Mouse (Mus musculus): ENCODE results near the gene Vrk1.

The Vrk1 gene

GRCm38 (mm10) chr12:106010065-106010915 is at the start of gene Vrk1:
Vrk1 (plus strand) TSS chr12:106010228.
- DNase-seq, result peak; percentile 97 to 99

- DNase-seq, result no peak
Measured at GRCm38 (mm10) chr12:105960592-105961330, 49.3 kb upstream of the Vrk1 start.

- no peak for DNase-seq
Measured at GRCm38 (mm10) chr12:105961667-105962066, 48.4 kb upstream of the Vrk1 start.

GRCm38 (mm10) chr12:105962103-105963011 is 47.7 kb upstream of the Vrk1 start:
- DNase-seq, result peak; percentile 93 to 94

GRCm38 (mm10) chr12:105963012-105963572 is 46.9 kb upstream of the Vrk1 start:
- no peak for DNase-seq

- DNase-seq, result no peak
Measured at GRCm38 (mm10) chr12:105966887-105967637, 43.0 kb upstream of the Vrk1 start.

- DNase-seq, result peak in 1 of 2 experiments; percentile 11
Measured at GRCm38 (mm10) chr12:105967806-105968205, 42.2 kb upstream of the Vrk1 start.

- no peak for DNase-seq
Measured at GRCm38 (mm10) chr12:105971182-105971581, 38.8 kb upstream of the Vrk1 start.

- no peak for DNase-seq
Measured at GRCm38 (mm10) chr12:105972673-105973072, 37.4 kb upstream of the Vrk1 start.

GRCm38 (mm10) chr12:105973691-105974090 is 36.3 kb upstream of the Vrk1 start:
- DNase-seq, result no peak

GRCm38 (mm10) chr12:105974107-105974506 is 35.9 kb upstream of the Vrk1 start:
- DNase-seq, result no peak

GRCm38 (mm10) chr12:105981121-105981973 is 28.7 kb upstream of the Vrk1 start:
- DNase-seq, result no peak

GRCm38 (mm10) chr12:105981974-105982305 is 28.1 kb upstream of the Vrk1 start:
- no peak for DNase-seq

- DNase-seq, result no peak
Measured at GRCm38 (mm10) chr12:105982598-105982997, 27.4 kb upstream of the Vrk1 start.

GRCm38 (mm10) chr12:105983499-105983898 is 26.5 kb upstream of the Vrk1 start:
- no peak for DNase-seq

- no peak for DNase-seq
Measured at GRCm38 (mm10) chr12:105988434-105988833, 21.6 kb upstream of the Vrk1 start.

- no peak for DNase-seq
Measured at GRCm38 (mm10) chr12:105992756-105993155, 17.3 kb upstream of the Vrk1 start.

GRCm38 (mm10) chr12:105993356-105993755 is 16.7 kb upstream of the Vrk1 start:
- no peak for DNase-seq

- no peak for DNase-seq
Measured at GRCm38 (mm10) chr12:105995940-105996339, 14.1 kb upstream of the Vrk1 start.

- DNase-seq, result no peak
Measured at GRCm38 (mm10) chr12:105997028-105997786, 12.8 kb upstream of the Vrk1 start.

All from cerebellum, postnatal 10 days (tissue).